Mouse (Mus musculus) forebrain, embryonic 11.5 days (tissue): ENCODE results near the gene Mdm2. TPM values are rescaled to one million over a fixed set of nuclear protein-coding genes. Genes with fewer than 3 reads are reported as not detected.
"Not testable (repeated sequence)": the region's sequence is repeated elsewhere in the genome, so short reads cannot be mapped to it uniquely, and the experiment has no call there.

ENCODE experiments used
- ATAC-seq: fragments of 200-750 bp; cut with Nextera tagmentation; replicated peaks from 2 replicates; pipeline ENCODE4 v1.8.0; 2017; ENCODE audit warnings: moderate TSS enrichment; ENCODE audit not compliant: low FRiP score
- DNase-seq: peaks from one replicate; pipeline ENCODE4 v3.0.0-alpha.2; 2017; ENCODE audit warnings: low spot score
- H3K27ac ChIP-seq: fragments of 300-500 bp; sonication (generic); 2 replicates; pipeline ENCODE4 v1.5.1; 2014; ENCODE audit warnings: low read depth, low read length
- H3K27me3 ChIP-seq: fragments of 300-500 bp; sonication (generic); 2 replicates; pipeline ENCODE4 v1.6.1; 2014; ENCODE audit warnings: mild to moderate bottlenecking, low read length, mixed read lengths; ENCODE audit not compliant: control insufficient read depth, insufficient read depth
- H3K36me3 ChIP-seq: fragments of 300-500 bp; sonication (generic); 2 replicates; pipeline ENCODE4 v1.6.1; 2014; ENCODE audit warnings: mild to moderate bottlenecking, low read length, moderate library complexity, mixed read lengths; ENCODE audit not compliant: control insufficient read depth, insufficient read depth
- H3K4me1 ChIP-seq: fragments of 300-500 bp; sonication (generic); replicated peaks from 2 replicates; pipeline ENCODE4 v1.6.1; 2014; ENCODE audit warnings: low read length, mixed read lengths; ENCODE audit not compliant: control insufficient read depth, insufficient read depth
- H3K4me2 ChIP-seq: fragments of 300-500 bp; sonication (generic); 2 replicates; pipeline ENCODE4 v1.6.1; 2014; ENCODE audit warnings: low read depth, mild to moderate bottlenecking, low read length, moderate library complexity, mixed read lengths; ENCODE audit not compliant: severe bottlenecking
- H3K4me3 ChIP-seq: fragments of 300-500 bp; sonication (generic); 2 replicates; pipeline ENCODE4 v1.5.1; 2014; ENCODE audit warnings: low read depth, low read length
- H3K9ac ChIP-seq: fragments of 300-500 bp; sonication (generic); 2 replicates; pipeline ENCODE4 v1.6.1; 2014; ENCODE audit warnings: low read length
- H3K9me3 ChIP-seq: fragments of 300-500 bp; sonication (generic); 2 replicates; pipeline ENCODE4 v1.6.1; 2016; ENCODE audit warnings: low read length, mixed read lengths; ENCODE audit not compliant: control insufficient read depth
- WGBS: fragments of 180-500 bp; shearing (Covaris S2); extraction: QIAGEN DNeasy Blood & Tissue Kit; methylation state at CpG from one replicate; pipeline ENCODE4 v1.1.7; 2014; 5-methylcytosine and 5-hydroxymethylcytosine counted together
- polyA plus RNA-seq: library from polyadenylated mRNA; unstranded; fragments of >200 nt; fragmentation: Nextera tagmentation; extraction: Ambion mirVana; gene quantifications from 2 replicates; pipeline ENCODE4 v1.2.1, GENCODE M21; 2014

Mdm2 gene
- polyA plus RNA-seq, 1 experiment from 2014 or later: 91.6 TPM

DNA sequence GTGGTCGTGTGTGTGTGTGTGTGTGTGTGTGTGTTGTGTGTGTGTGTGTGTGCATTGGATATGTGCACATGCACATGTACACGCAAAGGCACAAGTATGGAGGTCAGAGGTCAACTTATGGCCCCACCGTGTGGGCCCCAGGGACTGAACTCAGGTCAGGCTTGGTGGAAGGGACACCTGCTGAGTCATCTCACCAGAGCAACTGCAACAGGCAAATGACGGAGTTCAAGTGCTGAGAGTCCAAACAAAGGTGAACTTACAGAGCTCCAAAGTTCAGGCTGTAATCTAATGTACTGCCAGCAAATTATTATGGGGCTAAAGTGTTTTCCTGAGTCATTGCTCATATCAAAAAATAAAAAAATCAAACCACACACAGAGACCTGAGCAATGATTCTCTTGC lies 26.5 kb upstream of the Mdm2 start:
- H3K4me1 ChIP-seq: no peaks in the 10 kb centered on the region
- no peak overlapping the region for H3K27ac ChIP-seq
- H3K4me3 ChIP-seq: no peak overlapping the region
- 81% methylated on average over 4 of the region's 4 CpGs for WGBS
- no peaks in the 10 kb centered on the region for H3K9me3 ChIP-seq
- H3K27me3 ChIP-seq: no peaks in the 10 kb centered on the region
- H3K36me3 ChIP-seq: no peaks in the 10 kb centered on the region; the same call in 1 of the 2 replicates
- H3K4me2 ChIP-seq: no peak overlapping the region
- DNase-seq (no peak), ATAC-seq (no peak)
- no peak overlapping the region for H3K9ac ChIP-seq

DNA sequence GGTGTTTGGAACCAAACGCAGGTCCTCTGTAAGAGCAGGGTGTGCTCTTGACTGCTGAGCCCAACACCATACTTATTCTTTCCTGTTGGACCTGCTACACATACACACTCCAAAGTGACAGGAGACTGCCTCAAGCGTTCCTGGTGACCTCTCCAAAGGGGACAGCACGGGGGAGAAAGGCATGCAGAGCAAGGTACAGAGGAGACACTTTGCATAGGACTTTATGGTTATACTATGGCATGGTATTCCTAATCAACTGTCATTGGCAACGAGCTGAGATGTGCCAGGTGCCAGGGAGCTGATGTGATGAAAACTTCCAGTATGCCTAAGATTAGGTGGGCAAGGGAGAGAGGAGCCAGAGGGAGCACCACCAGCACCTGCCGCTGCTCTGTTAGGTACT lies 26.0 kb upstream of the Mdm2 start:
- DNase-seq (no peak), ATAC-seq (no peak)
- 91% methylated on average over 5 of the region's 5 CpGs for WGBS
- Histone ChIP-seq H3K27me3 (no peaks in the 10 kb centered on the region), H3K36me3 (no peaks in the 10 kb centered on the region; the same call in 1 of the 2 replicates), H3K4me1 (no peaks in the 10 kb centered on the region), H3K9ac (no peak overlapping the region), H3K4me2 (no peak overlapping the region), H3K4me3 (no peak overlapping the region), H3K9me3 (no peaks in the 10 kb centered on the region), H3K27ac (no peak overlapping the region)

DNA sequence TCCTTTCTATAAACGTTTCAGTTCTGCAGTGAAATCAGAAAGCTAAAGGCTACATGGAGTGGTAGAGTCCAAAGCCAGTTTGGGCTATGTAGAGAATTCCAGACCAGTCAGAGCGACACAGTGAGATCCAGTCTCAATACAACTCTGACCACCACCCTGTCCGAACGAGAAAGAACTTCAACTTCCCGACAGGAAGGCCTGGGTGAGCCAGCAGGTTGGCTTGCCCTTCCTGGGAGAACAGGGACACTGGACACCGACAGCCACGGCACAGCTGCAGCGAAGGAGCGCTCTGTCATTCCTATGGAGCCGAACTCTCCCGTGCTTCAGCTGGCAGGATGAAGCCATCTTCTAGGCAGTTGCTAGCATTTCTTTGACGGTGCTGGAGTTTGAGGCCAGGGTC lies 24.8 kb upstream of the Mdm2 start:
- H3K36me3 ChIP-seq, ATAC-seq, H3K27ac ChIP-seq, H3K9ac ChIP-seq, H3K27me3 ChIP-seq, H3K9me3 ChIP-seq, H3K4me3 ChIP-seq, DNase-seq, H3K4me2 ChIP-seq, H3K4me1 ChIP-seq: not testable (repeated sequence)
- 94% methylated on average over 11 of the region's 12 CpGs for WGBS

DNA sequence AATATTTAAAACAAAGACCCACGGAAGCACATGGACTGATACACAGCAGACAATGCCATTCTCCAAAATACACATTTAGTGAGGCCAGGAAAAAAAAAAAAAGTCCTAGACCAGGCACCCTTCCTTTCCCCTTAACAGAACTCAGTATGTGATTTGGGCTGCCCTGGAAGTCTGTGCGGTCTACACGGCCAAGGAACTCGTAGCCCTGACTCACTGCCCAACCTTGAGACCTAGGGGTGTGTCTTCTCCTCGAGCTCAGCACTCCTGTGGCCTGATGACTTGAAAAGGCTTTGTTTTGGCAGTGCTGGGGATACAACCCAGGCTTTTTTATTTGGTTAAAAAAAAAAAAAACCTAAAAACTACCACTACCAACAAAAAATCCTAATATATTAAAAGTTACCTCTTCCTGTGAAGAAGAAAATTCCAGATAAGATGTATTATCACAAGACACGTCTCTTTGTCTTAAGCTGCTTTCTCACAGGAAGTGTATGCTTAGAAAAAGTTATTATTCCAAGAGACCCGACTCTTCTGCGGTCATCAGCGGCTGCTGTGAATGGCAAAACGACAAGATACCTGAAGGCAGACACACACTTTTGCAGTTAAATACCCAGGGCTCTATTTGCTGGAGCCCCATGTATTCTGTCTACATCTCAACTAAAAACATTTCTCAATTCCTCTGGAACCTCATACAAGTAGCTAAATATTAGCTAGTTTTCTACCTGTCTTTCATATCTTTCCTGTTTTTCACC lies 23.7 kb upstream of the Mdm2 start:
- not testable (repeated sequence) for H3K9me3 ChIP-seq, H3K4me1 ChIP-seq, H3K36me3 ChIP-seq, ATAC-seq, H3K4me3 ChIP-seq, H3K4me2 ChIP-seq, H3K9ac ChIP-seq, H3K27ac ChIP-seq, DNase-seq, H3K27me3 ChIP-seq
- WGBS: 86% methylated on average over 9 of the region's 10 CpGs

DNA sequence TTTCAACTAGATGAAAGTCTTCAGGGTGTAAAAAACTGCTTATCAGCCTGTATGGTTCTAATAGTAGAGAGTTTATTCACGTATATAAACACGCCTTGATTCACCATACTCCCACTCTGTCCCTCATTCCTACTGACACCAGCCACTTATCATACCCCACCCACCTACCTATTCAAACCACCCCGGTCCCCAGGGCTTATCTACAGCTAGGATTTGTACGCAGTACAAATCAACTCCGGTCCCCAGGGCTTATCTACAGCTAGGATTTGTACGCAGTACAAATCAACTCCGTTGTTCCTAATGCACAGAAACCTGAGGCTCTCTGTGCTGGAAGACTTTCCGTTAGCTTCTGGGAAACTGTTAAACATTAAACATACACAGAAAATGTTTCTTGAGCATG lies 23.1 kb upstream of the Mdm2 start:
- ATAC-seq, H3K27ac ChIP-seq, H3K4me1 ChIP-seq, H3K27me3 ChIP-seq, H3K4me3 ChIP-seq, H3K9ac ChIP-seq, H3K4me2 ChIP-seq, DNase-seq, H3K36me3 ChIP-seq, H3K9me3 ChIP-seq: not testable (repeated sequence)
- 92% methylated on average over 7 of the region's 8 CpGs for WGBS

DNA sequence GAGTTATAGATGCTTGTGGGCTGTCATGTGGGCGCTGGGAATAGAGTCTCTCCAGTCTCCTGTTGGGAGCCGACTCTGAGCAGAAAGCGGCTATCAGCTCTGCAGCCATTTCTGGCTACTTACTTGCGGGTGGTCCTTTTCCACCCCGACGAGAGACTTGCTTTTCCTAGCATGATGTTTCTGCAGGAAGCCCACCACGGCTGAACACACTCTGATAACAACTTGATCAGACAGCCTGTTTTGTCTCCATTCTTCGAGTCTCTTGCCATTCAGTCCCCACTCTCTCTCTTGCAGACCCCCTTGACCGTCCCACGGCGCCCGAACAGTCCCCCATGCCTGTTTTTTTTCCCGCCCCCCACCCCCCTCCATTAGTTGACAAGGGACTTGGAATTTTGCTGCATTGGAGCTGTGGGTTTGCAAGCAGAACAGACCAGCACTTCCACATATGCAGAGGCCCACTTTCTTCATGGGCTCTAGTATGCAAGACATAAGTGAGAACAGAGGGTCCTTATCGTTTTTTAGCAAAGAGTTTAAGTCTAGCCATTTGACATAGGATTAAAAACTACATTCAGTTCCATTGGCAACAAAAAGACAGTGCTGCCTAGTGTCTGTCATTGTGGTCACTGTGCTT lies 22.5 kb upstream of the Mdm2 start:
- H3K9me3 ChIP-seq: no peaks in the 10 kb centered on the region
- DNase-seq (no peak), ATAC-seq (no peak)
- H3K27me3 ChIP-seq: no peaks in the 10 kb centered on the region
- no peaks in the 10 kb centered on the region for H3K36me3 ChIP-seq
- H3K27ac ChIP-seq: no peak overlapping the region
- H3K4me2 ChIP-seq: no peak overlapping the region
- WGBS: 87% methylated on average over 14 of the region's 14 CpGs
- H3K4me3 ChIP-seq: no peak overlapping the region
- no peaks in the 10 kb centered on the region for H3K4me1 ChIP-seq
- no peak overlapping the region for H3K9ac ChIP-seq

DNA sequence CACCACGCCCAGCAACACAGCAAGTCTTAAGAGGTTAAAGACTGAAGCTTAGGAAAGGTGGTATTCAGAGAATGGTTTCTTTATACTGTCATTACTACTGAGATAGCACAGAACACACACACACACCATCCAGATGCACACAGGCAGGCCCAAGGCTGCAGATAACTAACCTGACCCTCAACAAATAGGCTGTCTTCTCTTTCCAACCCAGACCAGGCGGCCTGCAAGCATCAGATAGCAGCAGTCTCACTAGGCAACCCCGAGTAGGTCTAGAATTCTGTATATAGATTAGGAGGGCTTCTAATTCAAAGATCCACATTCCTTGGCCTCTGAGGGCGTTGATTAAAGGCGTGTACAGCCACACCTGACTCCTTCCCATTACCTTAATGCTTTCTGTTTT lies 21.6 kb upstream of the Mdm2 start:
- no peak overlapping the region for H3K9ac ChIP-seq
- H3K27ac ChIP-seq: no peak overlapping the region
- no peaks in the 10 kb centered on the region for H3K9me3 ChIP-seq
- H3K4me3 ChIP-seq: no peak overlapping the region
- no peak for ATAC-seq
- no peak for DNase-seq
- no peak overlapping the region for H3K4me2 ChIP-seq
- no peaks in the 10 kb centered on the region for H3K27me3 ChIP-seq
- no peaks in the 10 kb centered on the region for H3K36me3 ChIP-seq
- no peaks in the 10 kb centered on the region for H3K4me1 ChIP-seq
- WGBS: 86% methylated on average over 5 of the region's 5 CpGs

DNA sequence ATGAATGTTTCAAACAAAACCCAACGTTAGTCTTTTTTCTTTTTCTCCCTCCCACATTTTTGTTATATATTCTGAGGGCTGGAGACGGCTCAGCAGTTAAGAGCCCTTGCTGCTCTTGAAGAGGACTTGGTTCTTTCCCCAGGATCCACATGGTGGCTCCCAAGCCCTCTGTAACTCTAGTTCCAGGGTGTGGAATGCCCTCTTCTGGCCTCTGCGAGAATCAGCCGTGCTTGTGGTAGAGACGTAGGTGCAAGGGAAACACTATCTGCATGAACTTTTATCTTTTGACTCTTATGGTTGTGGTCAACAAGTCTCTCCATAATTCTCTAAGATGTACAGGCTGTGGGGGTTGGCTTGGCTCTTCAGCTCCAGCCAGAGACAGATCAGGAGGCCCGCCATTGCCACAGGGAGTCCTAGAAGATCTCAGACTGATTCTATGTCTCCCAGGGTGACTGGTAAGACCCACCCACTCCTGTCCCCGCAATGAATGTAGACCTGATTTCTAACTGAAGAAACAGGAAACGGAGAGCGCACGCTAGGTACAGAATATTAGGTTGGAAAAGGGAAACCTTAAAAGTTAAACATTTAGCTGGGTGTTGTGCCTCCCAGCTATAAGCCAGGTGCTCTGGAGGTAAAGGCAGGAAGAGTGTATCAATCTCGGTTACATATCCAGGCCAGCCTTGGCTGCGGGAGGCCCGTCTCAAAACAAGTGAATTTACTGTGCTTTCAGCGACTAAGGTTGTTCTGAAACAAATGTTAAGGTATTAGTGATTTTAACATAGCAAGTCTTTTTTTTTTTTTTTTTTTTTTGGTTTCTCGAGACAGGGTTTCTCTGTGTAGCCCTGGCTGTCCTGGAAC lies 20.9 kb upstream of the Mdm2 start:
- Histone ChIP-seq H3K36me3 (no peaks in the 10 kb centered on the region), H3K9ac (no peak overlapping the region), H3K27me3 (no peaks in the 10 kb centered on the region), H3K4me2 (no peak overlapping the region), H3K4me1 (no peaks in the 10 kb centered on the region), H3K4me3 (no peak overlapping the region), H3K9me3 (no peaks in the 10 kb centered on the region), H3K27ac (no peak overlapping the region)
- DNase-seq (no peak), ATAC-seq (no peak)
- WGBS: 63% methylated on average over 14 of the region's 15 CpGs
